Mouse (Mus musculus): Measurements from ENCODE around the gene Hspb11.
A peak's percentile ranks its signal among the peaks of the same experiment; 100 is the strongest.

Hspb11 gene

GRCm38 (mm10) chr4:107313690-107314478 is 60.5 kb downstream of the Hspb11 start, which contains the start of gene Yipf1:
Gene Yipf1, plus strand, starts transcription at chr4:107314363.
- peak; percentile 84 to 89 for DNase-seq (ENCODE audit: low spot score in 2 of 2)

GRCm38 (mm10) chr4:107314479-107314805 is 61.0 kb downstream of the Hspb11 start:
- DNase-seq (ENCODE audit: low spot score in 2 of 2): no peak

GRCm38 (mm10) chr4:107318646-107319045 is 65.3 kb downstream of the Hspb11 start:
- DNase-seq (ENCODE audit: low spot score in 2 of 2): no peak

- DNase-seq (ENCODE audit: low spot score in 2 of 2): no peak
Observed at GRCm38 (mm10) chr4:107321041-107321440, 67.6 kb downstream of the Hspb11 start.

GRCm38 (mm10) chr4:107323113-107323512 is 69.7 kb downstream of the Hspb11 start:
- no peak for DNase-seq (ENCODE audit: low spot score in 2 of 2)

GRCm38 (mm10) chr4:107328530-107328929 is 75.1 kb downstream of the Hspb11 start:
- no peak for DNase-seq (ENCODE audit: low spot score in 2 of 2)
